Mouse (Mus musculus) kidney, postnatal 0 days (tissue): ENCODE measurements at regions not wholly inside any gene's neighbourhood (a gene's known extent, or its start where the extent isn't known, plus 50 kb on each side); places are given as distances from the start of the nearest gene placed in this dataset.
"Not testable (repeated sequence)": the region's sequence is repeated elsewhere in the genome, so short reads cannot be mapped to it uniquely, and the experiment has no call there.

Experiments
- ATAC-seq: fragments of 200-750 bp; cut with Nextera tagmentation; replicated peaks from 2 replicates; pipeline ENCODE4 v1.8.0; 2017; ENCODE audit warnings: low read depth, moderate number of reproducible peaks, moderate TSS enrichment, moderate library complexity; ENCODE audit not compliant: low FRiP score
- DNase-seq: peaks from one replicate; pipeline ENCODE4 v3.0.0-alpha.2; 2016; ENCODE audit warnings: low spot score
- H3K27ac ChIP-seq: fragments of 300-500 bp; sonication (generic); 2 replicates; pipeline ENCODE4 v1.5.1; 2014; ENCODE audit warnings: mild to moderate bottlenecking
- H3K27me3 ChIP-seq: fragments of 300-500 bp; sonication (generic); 2 replicates; pipeline ENCODE4 v1.6.1; 2014; ENCODE audit warnings: low read length, mixed read lengths; ENCODE audit not compliant: insufficient read depth
- H3K36me3 ChIP-seq: fragments of 300-500 bp; sonication (generic); 2 replicates; pipeline ENCODE4 v1.6.1; 2014; ENCODE audit warnings: low read length, mixed read lengths; ENCODE audit not compliant: insufficient read depth
- H3K4me1 ChIP-seq: fragments of 300-500 bp; sonication (generic); replicated peaks from 2 replicates; pipeline ENCODE4 v1.6.1; 2014; ENCODE audit warnings: antibody characterized with exemption, low read length, mixed read lengths; ENCODE audit not compliant: insufficient read depth
- H3K4me2 ChIP-seq: fragments of 300-500 bp; sonication (generic); 2 replicates; pipeline ENCODE4 v1.6.1; 2014; ENCODE audit warnings: mild to moderate bottlenecking, low read length, moderate library complexity, mixed read lengths
- H3K4me3 ChIP-seq: fragments of 300-500 bp; sonication (generic); replicated peaks from 2 replicates; pipeline ENCODE4 v1.5.1; 2014; ENCODE audit warnings: low read depth, low read length
- H3K9ac ChIP-seq: fragments of 300-500 bp; sonication (generic); 2 replicates; pipeline ENCODE4 v1.6.1; 2014; ENCODE audit warnings: low read depth, low read length
- H3K9me3 ChIP-seq: fragments of 300-500 bp; sonication (generic); replicated peaks from 2 replicates; pipeline ENCODE4 v1.6.1; 2016; ENCODE audit warnings: low read length, inconsistent platforms, mixed read lengths
- CTCF ChIP-seq: IDR thresholded peaks from 2 replicates; pipeline ENCODE4 v1.5.1; 2016; ENCODE audit warnings: antibody characterized with exemption, low read depth, mild to moderate bottlenecking, moderate library complexity
- WGBS: fragments of 180-500 bp; shearing (Covaris S2); extraction: QIAGEN DNeasy Blood & Tissue Kit; methylation state at CpG from one replicate; pipeline ENCODE4 v1.1.7; 2014; 5-methylcytosine and 5-hydroxymethylcytosine counted together

- no peaks in the 10 kb centered on the region for H3K27me3 ChIP-seq
- H3K27ac ChIP-seq = no peak overlapping the region
- H3K4me3 ChIP-seq = no peak overlapping the region
- H3K4me1 ChIP-seq = no peaks in the 10 kb centered on the region
- no peaks in the 10 kb centered on the region for H3K9me3 ChIP-seq
- no peak for TF ChIP-seq CTCF
- DNase-seq (no peak), ATAC-seq (no peak)
- no peaks in the 10 kb centered on the region for H3K36me3 ChIP-seq
- no peak overlapping the region for H3K9ac ChIP-seq
- no peak overlapping the region for H3K4me2 ChIP-seq
- 79% methylated on average over 1 of the region's 1 CpGs for WGBS
Observed at GRCm38 (mm10) chr6:6496789-6497188, 81.7 kb downstream of the Sem1 start.

- Histone ChIP-seq H3K4me1 (no peaks in the 10 kb centered on the region), H3K9ac (no peak overlapping the region)
- WGBS = 92% methylated on average over 4 of the region's 4 CpGs
Observed at GRCm38 (mm10) chr6:6496336-6496735, 82.1 kb downstream of the Sem1 start.

GRCm38 (mm10) chr6:6488191-6488590, 90.3 kb downstream of the Sem1 start:
- WGBS = 86% methylated on average over 4 of the region's 4 CpGs
- ATAC-seq (no peak), DNase-seq (no peak)
- Histone ChIP-seq H3K27me3 (no peaks in the 10 kb centered on the region), H3K36me3 (no peaks in the 10 kb centered on the region), H3K9me3 (no peaks in the 10 kb centered on the region), H3K9ac (no peak overlapping the region), H3K4me2 (no peak overlapping the region), H3K27ac (no peak overlapping the region), H3K4me3 (no peak overlapping the region), H3K4me1 (no peaks in the 10 kb centered on the region)
- TF ChIP-seq CTCF = no peak

More at GRCm38 (mm10) chr6:6496336-6496735, 82.1 kb downstream of the Sem1 start:
- H3K27me3 ChIP-seq = no peaks in the 10 kb centered on the region
- no peak overlapping the region for H3K4me2 ChIP-seq
- ATAC-seq (no peak), DNase-seq (no peak)
- no peaks in the 10 kb centered on the region for H3K36me3 ChIP-seq
- H3K9me3 ChIP-seq = no peaks in the 10 kb centered on the region
- H3K4me3 ChIP-seq = no peak overlapping the region
- no peak for TF ChIP-seq CTCF
- H3K27ac ChIP-seq = no peak overlapping the region

- WGBS = 92% methylated on average over 1 of the region's 1 CpGs
- H3K4me2 ChIP-seq, H3K9ac ChIP-seq, H3K4me3 ChIP-seq, H3K27me3 ChIP-seq, H3K9me3 ChIP-seq, H3K27ac ChIP-seq, DNase-seq, H3K4me1 ChIP-seq, H3K36me3 ChIP-seq, ATAC-seq: not testable (repeated sequence)
Observed at GRCm38 (mm10) chr6:6481596-6481995, 96.9 kb downstream of the Sem1 start.

- no peak overlapping the region for H3K27ac ChIP-seq
- no peaks in the 10 kb centered on the region for H3K4me1 ChIP-seq
- no peak overlapping the region for H3K9ac ChIP-seq
- H3K4me3 ChIP-seq = no peak overlapping the region
- no peaks in the 10 kb centered on the region for H3K27me3 ChIP-seq
- WGBS = 39% methylated on average over 8 of the region's 8 CpGs
- ATAC-seq (no peak), DNase-seq (peak; percentile 71)
- TF ChIP-seq CTCF = no peak
- no peak overlapping the region for H3K4me2 ChIP-seq
- no peaks in the 10 kb centered on the region for H3K36me3 ChIP-seq
- no peaks in the 10 kb centered on the region for H3K9me3 ChIP-seq
Observed at GRCm38 (mm10) chr6:6470397-6470796, 108.1 kb downstream of the Sem1 start.

- Histone ChIP-seq H3K4me3 (no peak overlapping the region), H3K36me3 (no peaks in the 10 kb centered on the region), H3K4me2 (no peak overlapping the region), H3K27me3 (no peaks in the 10 kb centered on the region), H3K27ac (no peak overlapping the region), H3K9me3 (no peaks in the 10 kb centered on the region), H3K4me1 (no peaks in the 10 kb centered on the region), H3K9ac (no peak overlapping the region)
- TF ChIP-seq CTCF = no peak
- 48% methylated on average over 1 of the region's 1 CpGs for WGBS
- no peak for ATAC-seq
- DNase-seq = no peak
Observed at GRCm38 (mm10) chr6:6467526-6467925, 110.9 kb downstream of the Sem1 start.

GRCm38 (mm10) chr6:6466231-6466630, 112.2 kb downstream of the Sem1 start:
- ATAC-seq (no peak), DNase-seq (peak; percentile 31)
- WGBS = 57% methylated on average over 2 of the region's 2 CpGs
- Histone ChIP-seq H3K4me1 (no peaks in the 10 kb centered on the region), H3K27ac (no peak overlapping the region), H3K27me3 (no peaks in the 10 kb centered on the region), H3K36me3 (no peaks in the 10 kb centered on the region), H3K4me2 (no peak overlapping the region), H3K9me3 (no peaks in the 10 kb centered on the region), H3K4me3 (no peak overlapping the region), H3K9ac (no peak overlapping the region)
- TF ChIP-seq CTCF = no peak
